Mouse (Mus musculus) hindbrain, postnatal 0 days (tissue): ENCODE measurements around the gene Adamts20. TPM values are rescaled to one million over a fixed set of nuclear protein-coding genes. Genes with fewer than 3 reads are reported as not detected.

Experiments used
- ATAC-seq: fragments of 200-750 bp; cut with Nextera tagmentation; 2 replicates; pipeline ENCODE4 v1.8.0; 2017; ENCODE audit warnings: mild to moderate bottlenecking, moderate TSS enrichment, moderate library complexity
- DNase-seq: peaks from one replicate; pipeline ENCODE4 v3.0.0-alpha.2; 2015; ENCODE audit warnings: low spot score
- H3K27ac ChIP-seq: fragments of 300-500 bp; sonication (generic); 2 replicates; pipeline ENCODE4 v1.5.1; 2014; ENCODE audit warnings: mild to moderate bottlenecking
- H3K27me3 ChIP-seq: fragments of 300-500 bp; sonication (generic); 2 replicates; pipeline ENCODE4 v1.6.1; 2014; ENCODE audit warnings: low read length, mixed read lengths; ENCODE audit not compliant: insufficient read depth
- H3K36me3 ChIP-seq: fragments of 300-500 bp; sonication (generic); 2 replicates; pipeline ENCODE4 v1.6.1; 2014; ENCODE audit warnings: low read length, mixed read lengths; ENCODE audit not compliant: insufficient read depth
- H3K4me1 ChIP-seq: fragments of 300-500 bp; sonication (generic); 2 replicates; pipeline ENCODE4 v1.6.1; 2014; ENCODE audit warnings: antibody characterized with exemption, low read length, mixed read lengths; ENCODE audit not compliant: insufficient read depth
- H3K4me2 ChIP-seq: fragments of 300-500 bp; sonication (generic); 2 replicates; pipeline ENCODE4 v1.6.1; 2014; ENCODE audit warnings: low read depth, mild to moderate bottlenecking, low read length, moderate library complexity, mixed read lengths
- H3K4me3 ChIP-seq: fragments of 300-500 bp; sonication (generic); 2 replicates; pipeline ENCODE4 v1.5.1; 2014; ENCODE audit warnings: low read length
- H3K9ac ChIP-seq: fragments of 300-500 bp; sonication (generic); replicated peaks from 2 replicates; pipeline ENCODE4 v1.6.1; 2014; ENCODE audit warnings: mild to moderate bottlenecking, low read length, moderate library complexity, mixed read lengths
- H3K9me3 ChIP-seq: fragments of 300-500 bp; sonication (generic); 2 replicates; pipeline ENCODE4 v1.6.1; 2016; ENCODE audit warnings: low read length, mixed read lengths
- CTCF ChIP-seq: IDR thresholded peaks from 2 replicates; pipeline ENCODE4 v1.5.1; 2016; ENCODE audit warnings: antibody characterized with exemption, control low read depth, low read depth
- WGBS: fragments of 180-500 bp; shearing (Covaris S2); extraction: QIAGEN DNeasy Blood & Tissue Kit; methylation state at CpG from one replicate; pipeline ENCODE4 v1.1.7; 2014; 5-methylcytosine and 5-hydroxymethylcytosine counted together
- polyA plus RNA-seq: library from polyadenylated mRNA; unstranded; fragments of >200 nt; fragmentation: Nextera tagmentation; extraction: Ambion mirVana; gene quantifications from 2 replicates; pipeline ENCODE4 v1.2.1, GENCODE M21; 2015
- total RNA-seq: library from RNA; depleted of rRNA; stranded (reverse); fragments of >200 nt; gene quantifications from 2 replicates; pipeline ENCODE4 v1.2.3, GENCODE M21; 2014

The Adamts20 gene
- total and polyA plus RNA-seq, 2 experiments from 2014 or later = 3.4 to 10.6 TPM

DNA sequence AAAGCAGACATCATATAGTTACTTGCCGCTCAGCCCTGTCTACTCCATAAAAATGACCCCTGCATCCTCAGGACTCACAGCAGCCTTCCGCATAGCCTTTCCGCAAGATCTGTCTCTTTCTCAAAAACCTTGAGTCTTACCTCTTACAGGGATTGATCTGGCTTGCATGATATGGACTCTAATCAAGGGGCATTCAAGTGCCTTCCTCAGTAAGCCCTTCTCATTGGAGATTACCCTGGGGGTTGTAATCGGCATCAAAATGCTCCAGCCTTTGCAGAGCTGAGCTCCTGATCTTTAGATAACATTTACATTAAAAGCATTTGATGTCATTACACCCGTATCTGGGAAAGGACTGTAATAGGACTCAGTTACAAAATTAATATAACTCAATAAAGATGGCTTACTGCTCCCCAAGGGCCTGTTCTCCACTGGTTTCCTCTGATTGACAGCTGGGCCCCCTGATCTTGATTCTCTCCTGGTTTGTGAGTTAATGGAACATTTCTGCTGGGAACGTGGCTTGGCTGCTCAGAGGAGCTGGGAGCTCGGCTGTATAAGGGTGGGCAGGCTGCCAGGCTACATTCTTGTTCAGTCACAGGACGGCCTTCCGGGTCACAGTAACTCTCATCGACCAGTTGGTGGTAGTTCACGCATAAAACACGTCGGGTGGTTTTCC lies 139.6 kb downstream of the Adamts20 start:
- Histone ChIP-seq H3K9me3 (no peaks in the 10 kb centered on the region), H3K4me1 (0 out of 2 replicates have a peak, but pooled peaks cover 3% of the 10 kb centered on the region)

DNA sequence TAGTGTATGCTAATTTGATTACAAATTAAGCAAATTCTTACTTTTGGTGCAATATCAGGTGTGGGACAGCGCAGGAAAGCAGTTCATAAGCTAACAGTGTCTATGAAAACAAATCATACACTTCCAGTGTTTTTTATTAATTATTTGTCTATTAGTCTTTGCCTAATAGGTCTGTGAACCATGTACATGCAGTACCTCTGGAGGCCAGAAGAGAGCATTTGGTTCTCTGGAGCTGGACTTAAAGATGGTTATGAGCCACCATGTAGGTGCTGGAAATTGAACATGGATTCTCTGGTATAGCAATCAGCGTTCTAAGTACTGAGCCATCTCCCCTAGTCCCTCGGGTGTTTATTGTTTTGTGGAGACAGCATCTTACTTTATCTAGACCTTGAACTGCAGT lies 149.0 kb downstream of the Adamts20 start:
- H3K4me3 ChIP-seq = no peak overlapping the region
- TF ChIP-seq CTCF = peak; percentile 12; the same call in 1 of the 2 replicates
- no peaks in the 10 kb centered on the region for H3K9me3 ChIP-seq
- no peak overlapping the region for H3K4me2 ChIP-seq
- DNase-seq (no peak), ATAC-seq (no peak)
- no peak overlapping the region for H3K9ac ChIP-seq
- WGBS = 93% methylated on average over 3 of the region's 3 CpGs
- no peaks in the 10 kb centered on the region for H3K4me1 ChIP-seq
- no peaks in the 10 kb centered on the region for H3K36me3 ChIP-seq
- no peaks in the 10 kb centered on the region for H3K27me3 ChIP-seq
- no peak overlapping the region for H3K27ac ChIP-seq

More for the DNA sequence above, 139.6 kb downstream of the Adamts20 start:
- Histone ChIP-seq H3K4me2 (no peak overlapping the region), H3K4me3 (no peak overlapping the region), H3K9ac (no peak overlapping the region), H3K36me3 (no peaks in the 10 kb centered on the region), H3K27me3 (no peaks in the 10 kb centered on the region), H3K27ac (no peak overlapping the region)
- no peak for TF ChIP-seq CTCF
- DNase-seq (peak; percentile 73), ATAC-seq (no peak)
- 41% methylated on average over 13 of the region's 13 CpGs for WGBS

DNA sequence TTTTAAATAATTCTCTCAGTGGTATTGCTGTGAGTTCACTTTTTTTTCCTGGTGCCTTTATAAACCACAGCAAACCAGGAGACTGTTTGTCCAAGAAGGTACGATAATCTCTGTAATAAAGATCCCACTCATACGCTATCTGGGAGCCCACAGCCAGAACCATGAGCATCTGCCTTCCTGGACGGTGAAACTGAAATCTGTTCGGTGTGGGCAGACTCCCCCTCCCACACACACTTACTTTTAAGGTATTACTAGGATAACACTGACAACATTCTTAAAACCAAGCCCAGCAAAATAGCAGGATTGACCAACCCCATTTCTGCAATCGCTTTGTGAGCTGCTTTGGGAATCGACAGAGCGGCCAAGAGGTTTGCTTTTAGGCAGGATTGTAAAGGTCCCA lies 155.5 kb downstream of the Adamts20 start:
- DNase-seq (no peak), ATAC-seq (no peak)
- H3K9ac ChIP-seq = no peak overlapping the region
- H3K9me3 ChIP-seq = no peaks in the 10 kb centered on the region
- TF ChIP-seq CTCF = no peak
- no peaks in the 10 kb centered on the region for H3K4me1 ChIP-seq
- H3K36me3 ChIP-seq = no peaks in the 10 kb centered on the region
- 88% methylated on average over 7 of the region's 7 CpGs for WGBS
- H3K4me3 ChIP-seq = no peak overlapping the region
- no peak overlapping the region for H3K27ac ChIP-seq
- H3K4me2 ChIP-seq = no peak overlapping the region
- H3K27me3 ChIP-seq = no peaks in the 10 kb centered on the region

DNA sequence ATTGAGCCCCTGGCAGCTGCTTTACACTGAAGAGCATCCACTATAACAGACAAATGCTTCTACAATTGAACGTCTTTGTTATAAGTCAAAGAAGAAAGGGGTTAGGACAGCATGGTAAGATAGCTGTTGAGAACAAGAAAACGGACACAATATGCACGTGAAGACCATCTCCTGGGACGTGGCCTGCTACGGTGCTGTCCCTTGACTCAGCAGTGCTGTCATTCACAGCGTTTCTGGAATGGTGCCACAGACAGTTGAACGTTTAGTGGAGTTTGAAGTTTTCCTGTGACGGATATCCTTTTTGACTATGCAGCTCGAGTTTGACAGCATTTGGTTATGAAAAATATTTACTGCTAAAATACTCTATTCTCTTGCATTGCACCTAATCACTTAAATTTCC lies 157.3 kb downstream of the Adamts20 start:
- ATAC-seq (no peak), DNase-seq (no peak)
- Histone ChIP-seq H3K27me3 (no peaks in the 10 kb centered on the region), H3K9ac (no peak overlapping the region), H3K4me3 (no peak overlapping the region), H3K27ac (no peak overlapping the region), H3K4me1 (no peaks in the 10 kb centered on the region), H3K36me3 (no peaks in the 10 kb centered on the region), H3K4me2 (no peak overlapping the region), H3K9me3 (no peaks in the 10 kb centered on the region)
- WGBS = 55% methylated on average over 9 of the region's 9 CpGs
- no peak for TF ChIP-seq CTCF

DNA sequence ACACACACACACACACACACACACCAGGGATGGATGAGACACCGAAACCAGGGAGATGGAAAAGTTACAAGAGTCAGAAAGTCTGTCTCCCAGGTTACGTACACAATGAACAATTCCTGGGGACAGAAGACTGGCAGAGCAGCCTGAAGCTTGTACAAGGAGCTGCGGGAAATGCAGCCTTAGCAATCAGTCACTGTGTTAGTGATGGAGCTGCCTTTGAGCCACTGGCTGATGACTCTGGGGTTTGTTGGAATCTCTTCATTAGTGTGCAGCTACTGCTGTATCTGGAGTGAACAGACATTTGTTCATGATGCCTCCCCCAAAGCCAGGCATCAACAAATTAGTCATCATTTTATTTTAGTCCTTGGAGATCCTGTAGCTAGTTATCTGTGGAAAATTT lies 162.1 kb downstream of the Adamts20 start:
- DNase-seq = peak; percentile 49
- no peak overlapping the region for H3K4me2 ChIP-seq
- no peak for TF ChIP-seq CTCF
- H3K36me3 ChIP-seq = no peaks in the 10 kb centered on the region
- no peak overlapping the region for H3K4me3 ChIP-seq
- no peaks in the 10 kb centered on the region for H3K9me3 ChIP-seq
- peak; percentile 79 for ATAC-seq
- H3K27ac ChIP-seq = no peak overlapping the region
- no peaks in the 10 kb centered on the region for H3K27me3 ChIP-seq
- 34% methylated on average over 3 of the region's 3 CpGs for WGBS
- no peak overlapping the region for H3K9ac ChIP-seq
- H3K4me1 ChIP-seq = no peaks in the 10 kb centered on the region

DNA sequence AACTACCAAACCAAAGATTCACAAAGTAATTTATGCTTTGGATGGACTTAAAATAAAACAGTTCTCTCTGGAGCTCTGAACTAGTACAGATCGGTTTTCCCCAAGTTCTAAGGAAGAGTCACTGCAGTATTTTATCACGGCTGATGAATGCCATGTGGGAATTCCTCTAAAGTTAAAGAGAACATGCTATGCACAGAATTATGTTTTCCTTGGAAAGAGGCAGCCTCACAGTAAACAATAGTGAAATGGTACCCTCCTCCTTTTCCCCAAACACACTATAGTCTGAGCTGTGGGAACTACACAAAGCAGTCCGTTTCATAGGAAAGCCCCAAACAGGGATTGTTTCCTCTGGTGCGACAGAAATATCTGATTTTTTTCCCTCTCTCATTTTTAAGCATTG lies 171.1 kb downstream of the Adamts20 start:
- H3K4me3 ChIP-seq = no peak overlapping the region
- H3K4me2 ChIP-seq = no peak overlapping the region
- ATAC-seq = no peak
- no peak overlapping the region for H3K9ac ChIP-seq
- no peaks in the 10 kb centered on the region for H3K27me3 ChIP-seq
- H3K27ac ChIP-seq = no peak overlapping the region
- WGBS = 74% methylated on average over 4 of the region's 4 CpGs
- TF ChIP-seq CTCF = no peak
- H3K9me3 ChIP-seq = no peaks in the 10 kb centered on the region
- H3K36me3 ChIP-seq = no peaks in the 10 kb centered on the region
- no peak for DNase-seq
- no peaks in the 10 kb centered on the region for H3K4me1 ChIP-seq

DNA sequence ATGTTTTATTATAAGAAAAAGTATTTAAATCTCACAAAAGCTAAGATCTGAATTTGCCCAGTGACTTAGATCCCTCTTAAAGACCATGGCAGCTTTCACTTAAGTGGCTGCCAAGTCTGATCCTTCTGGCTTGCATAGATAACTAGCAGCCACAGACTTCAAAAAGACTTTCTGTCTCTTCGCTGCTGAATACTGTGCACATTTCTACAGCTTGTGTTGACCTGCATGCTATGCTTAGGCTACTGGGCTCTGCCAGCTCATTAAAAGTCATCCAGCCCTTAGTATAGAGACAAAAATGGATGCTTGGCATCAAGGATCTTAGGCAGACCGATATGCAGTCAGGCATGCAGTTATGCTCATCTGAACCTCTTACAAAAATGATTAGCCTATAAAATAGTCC lies 177.2 kb downstream of the Adamts20 start:
- H3K4me3 ChIP-seq = no peak overlapping the region
- ATAC-seq (no peak), DNase-seq (peak; percentile 26)
- no peak overlapping the region for H3K27ac ChIP-seq
- 56% methylated on average over 2 of the region's 2 CpGs for WGBS
- no peaks in the 10 kb centered on the region for H3K27me3 ChIP-seq
- no peak overlapping the region for H3K4me2 ChIP-seq
- no peaks in the 10 kb centered on the region for H3K36me3 ChIP-seq
- H3K4me1 ChIP-seq = no peaks in the 10 kb centered on the region
- H3K9me3 ChIP-seq = no peaks in the 10 kb centered on the region
- no peak overlapping the region for H3K9ac ChIP-seq
- no peak for TF ChIP-seq CTCF
